Mouse (Mus musculus) v-Abl transformed pro-B cells (cell line): ENCODE data around the gene Gm21761.
"Not testable (repeated sequence)": the region's sequence is repeated elsewhere in the genome, so short reads cannot be mapped to it uniquely, and the experiment has no call there.

Source experiments
- in situ Hi-C, 2 experiments: fragments of 400-800 bp; cut with MboI; formaldehyde crosslinking; loops; one replicate each; pipeline ENCODE4 v1.15.1; 2025; ENCODE audit not compliant: unreplicated experiment in 2 of 2

Gm21761 gene

GRCm38 (mm10) chr13:119929172-119929571 is at the start of gene Gm21761:
Gm21761 (minus strand) TSS chr13:119929272.
- in situ Hi-C loops, result not testable (repeated sequence)

GRCm38 (mm10) chr13:119969163-119969562 is 40.1 kb upstream of the Gm21761 start:
- in situ Hi-C loops, result not testable (repeated sequence)

DNA sequence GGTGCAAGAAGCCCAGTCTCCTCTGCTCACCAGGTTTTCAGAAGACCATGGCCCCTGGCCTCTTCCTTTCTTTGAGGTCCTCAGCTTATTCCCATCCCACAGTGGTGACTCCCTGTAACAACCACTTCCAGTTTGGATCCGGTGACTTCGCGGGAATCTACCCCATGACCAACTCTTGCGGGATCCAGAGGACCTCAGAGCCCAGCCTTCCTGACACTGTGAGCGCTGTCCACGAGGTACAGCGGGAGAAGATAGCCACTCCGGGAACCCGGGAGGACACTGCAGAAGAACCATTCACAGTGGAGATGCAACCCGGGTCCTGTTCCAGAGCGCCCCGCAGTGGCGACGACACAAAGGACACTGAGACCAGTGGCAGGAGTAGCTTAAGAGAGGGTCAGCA is 39.1 kb upstream of the Gm21761 start:
- in situ Hi-C loops, result not testable (repeated sequence)

DNA sequence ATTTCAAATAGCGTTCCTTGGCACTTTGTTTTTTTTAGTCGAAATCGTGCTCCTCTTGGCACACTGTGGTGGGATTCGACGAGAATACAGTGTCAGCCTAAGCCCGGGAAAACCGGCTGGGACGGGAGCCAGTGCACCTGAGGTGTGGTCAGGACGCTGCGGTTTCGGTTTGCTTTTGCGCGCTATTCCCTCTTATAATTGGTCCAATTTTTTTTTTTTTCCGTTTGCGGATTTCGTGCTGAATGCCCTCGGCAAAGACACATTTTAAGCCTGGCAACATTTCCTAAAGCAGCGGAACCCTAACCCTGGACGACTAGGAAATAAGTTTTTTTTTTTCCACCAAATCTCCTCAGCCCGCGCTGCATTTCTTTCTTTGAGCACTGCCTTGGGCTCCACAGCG is 36.9 kb upstream of the Gm21761 start:
- in situ Hi-C loops, result not testable (repeated sequence)

DNA sequence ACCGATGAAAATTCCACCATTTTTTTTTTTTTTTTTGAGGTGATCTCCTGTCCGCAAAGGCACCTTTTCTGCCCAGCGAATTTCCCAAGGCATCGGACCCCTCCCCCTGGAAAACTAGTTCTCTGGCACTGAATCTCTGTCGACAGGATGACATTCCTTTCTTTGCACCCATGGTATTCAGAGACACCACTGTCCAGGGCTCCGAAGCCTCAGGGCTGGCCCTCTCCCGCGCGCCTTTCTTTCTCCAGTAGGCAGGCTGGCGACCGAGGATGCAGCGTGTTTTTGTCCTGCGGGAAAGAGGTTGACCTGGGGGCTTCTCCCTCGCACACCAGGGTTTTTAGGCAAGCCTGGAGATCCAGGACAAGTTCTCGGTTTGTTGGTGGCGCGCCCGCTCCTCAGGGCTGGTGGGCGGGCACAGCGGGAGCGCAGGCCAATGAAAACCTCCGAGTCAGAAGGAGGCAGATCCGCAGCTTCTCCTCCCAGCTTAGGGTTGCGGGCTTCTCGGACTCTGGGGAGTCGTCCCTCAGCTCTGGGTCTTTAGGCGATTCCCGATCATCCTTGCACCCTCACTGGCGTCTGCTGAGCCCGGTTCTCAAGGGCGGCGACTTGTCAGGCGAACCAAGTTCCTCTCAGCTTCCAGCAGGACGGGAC is 36.4 kb upstream of the Gm21761 start:
- in situ Hi-C loops, result not testable (repeated sequence)

DNA sequence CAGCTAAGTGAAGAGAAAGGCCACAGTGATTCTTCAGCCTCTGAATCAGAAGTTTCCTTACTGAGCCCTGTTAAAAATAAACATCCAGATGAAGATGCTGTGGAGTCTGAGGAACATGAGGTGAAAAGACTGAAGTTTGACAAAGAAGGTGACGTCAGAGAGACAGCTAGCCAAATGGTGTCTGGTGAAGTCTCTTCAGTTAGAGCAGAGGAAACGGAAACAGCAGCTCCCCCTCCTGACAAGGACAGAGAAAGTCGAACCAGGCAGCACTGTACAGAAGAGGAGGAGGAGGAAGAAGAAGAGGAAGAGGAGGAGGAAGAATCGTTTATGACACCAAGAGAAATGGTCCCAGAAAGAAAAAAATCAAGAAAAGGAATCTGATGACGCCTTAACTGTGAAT is 33.8 kb upstream of the Gm21761 start:
- in situ Hi-C loops, result not testable (repeated sequence)

- in situ Hi-C loops, result not testable (repeated sequence)
These were observed 26.5 kb upstream of the Gm21761 start for GRCm38 (mm10) chr13:119955567-119955966.

DNA sequence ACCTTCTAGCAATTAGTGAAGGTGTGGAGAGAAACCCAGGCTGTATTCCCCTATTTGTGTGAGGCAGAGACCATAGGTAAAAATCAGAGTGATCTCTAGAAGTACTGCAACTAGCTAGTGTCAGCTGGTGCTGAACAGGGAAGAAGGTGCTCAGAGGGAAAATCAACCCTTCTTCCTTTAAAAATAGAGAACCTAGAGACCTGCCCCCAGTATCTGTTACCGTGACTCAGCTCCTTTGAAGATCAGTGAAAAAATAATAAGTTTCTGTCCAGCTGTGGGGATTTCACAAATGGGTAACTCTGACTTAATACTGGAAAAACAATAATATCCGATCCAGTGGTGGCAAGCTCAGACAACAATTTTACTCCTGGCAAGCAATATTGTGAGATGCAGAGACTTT is 26.0 kb upstream of the Gm21761 start:
- in situ Hi-C loops, result not testable (repeated sequence)

DNA sequence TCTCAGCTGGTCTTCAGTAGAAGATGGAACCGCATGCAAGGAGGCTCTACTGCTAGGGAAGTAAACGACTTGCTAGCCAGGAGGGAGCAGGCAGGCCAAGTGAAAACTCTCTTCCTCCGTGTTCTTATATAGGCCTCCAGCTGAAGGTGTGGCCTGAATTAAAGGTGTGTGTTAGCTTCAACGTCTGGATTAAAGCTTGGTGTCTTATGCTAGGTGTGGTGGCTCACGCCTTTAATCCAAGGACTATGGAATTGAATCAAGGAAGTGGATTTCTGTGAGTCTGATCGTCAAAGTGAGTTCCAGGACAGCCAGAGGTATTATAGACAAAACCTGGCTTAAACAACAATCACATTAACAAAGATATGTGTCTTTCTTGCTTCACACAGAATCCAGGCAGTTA is 21.6 kb upstream of the Gm21761 start, which contains the start of gene B020031M17Rik:
Gene B020031M17Rik (minus strand): TSS at position 101 of the 400 bp plus-strand sequence.
- in situ Hi-C loops, result not testable (repeated sequence)

DNA sequence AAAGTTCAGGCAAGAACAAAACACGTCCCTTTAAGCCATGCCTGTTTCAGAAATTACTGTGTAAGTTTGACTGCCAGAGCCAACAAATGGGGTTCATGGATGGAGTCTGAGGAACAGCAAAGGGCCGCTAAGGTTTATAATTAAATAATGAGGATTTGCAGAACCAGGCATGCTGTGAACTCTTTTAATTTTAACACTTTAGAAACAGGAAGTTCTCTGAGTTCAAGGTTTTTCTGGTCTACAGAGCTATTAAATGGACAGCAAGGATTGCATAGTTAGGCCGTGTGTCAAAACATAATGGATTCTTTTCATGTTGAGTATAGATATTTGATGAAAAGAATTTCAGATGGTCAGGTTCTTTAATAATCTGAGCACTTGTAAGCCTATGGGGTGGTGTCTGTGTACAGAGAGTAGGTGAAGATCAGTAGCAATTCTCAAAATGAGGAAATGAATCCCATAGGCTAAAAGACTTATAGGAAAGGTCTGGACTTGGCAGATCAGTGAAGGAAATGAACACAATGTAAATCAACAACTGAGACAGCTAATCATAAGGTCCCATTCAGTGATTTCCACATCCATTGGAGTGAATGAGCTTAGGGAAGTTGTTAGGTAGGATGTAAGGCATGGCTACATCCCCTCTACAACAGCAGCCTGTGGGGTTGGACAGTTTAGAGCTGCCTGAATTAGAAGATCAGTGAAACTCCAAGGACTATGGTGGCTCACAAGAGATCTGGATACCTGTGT is 4.3 kb downstream of the Gm21761 start:
- in situ Hi-C loops, result not testable (repeated sequence)

- in situ Hi-C loops, result not testable (repeated sequence)
These were observed 11.9 kb downstream of the Gm21761 start for GRCm38 (mm10) chr13:119916966-119917722.

DNA sequence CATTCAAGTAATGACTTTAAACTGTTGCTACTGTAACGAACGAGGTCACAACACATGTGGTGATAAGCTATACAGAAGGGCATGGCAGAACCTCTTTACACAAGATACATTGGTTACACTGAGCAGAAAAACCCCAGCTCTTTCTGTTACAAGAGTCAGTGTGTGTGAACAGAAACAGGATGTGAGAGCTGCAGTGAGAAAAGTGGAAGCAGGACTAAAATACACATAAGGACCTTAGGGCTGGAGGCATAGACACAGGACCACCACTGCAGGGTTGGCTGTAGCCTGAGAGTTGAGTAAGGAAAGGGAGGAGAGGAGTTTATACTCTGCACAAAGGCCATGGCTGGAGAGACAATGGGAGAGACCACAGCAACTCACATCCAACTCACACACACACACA is 12.6 kb downstream of the Gm21761 start:
- in situ Hi-C loops, result not testable (repeated sequence)

GRCm38 (mm10) chr13:119898549-119898948 is 30.5 kb downstream of the Gm21761 start:
- in situ Hi-C loops, result not testable (repeated sequence)

- in situ Hi-C loops, result not testable (repeated sequence)
These were observed 34.4 kb downstream of the Gm21761 start, which contains the start of gene Tcstv1 for GRCm38 (mm10) chr13:119894685-119895084. Tcstv1 (minus strand) TSS chr13:119894785.

DNA sequence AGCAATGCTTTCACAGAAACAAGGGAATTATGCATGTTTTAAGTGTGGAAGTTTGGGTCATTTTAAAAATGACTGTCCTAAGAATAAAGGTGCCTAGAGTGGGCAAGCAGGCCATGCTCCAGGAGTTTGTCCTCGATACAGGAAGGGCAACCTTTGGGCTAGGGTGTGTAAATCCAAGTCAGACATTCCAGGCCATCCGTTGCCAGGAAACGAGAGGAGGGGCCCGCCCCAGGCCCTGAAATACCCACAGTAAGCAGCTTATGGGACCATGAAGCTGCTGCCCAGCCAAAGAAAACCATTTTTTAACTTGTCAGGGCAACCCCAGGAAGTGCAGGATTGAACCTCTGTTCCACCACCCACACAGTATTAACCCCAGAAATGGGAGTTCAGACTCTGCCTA is 42.2 kb downstream of the Gm21761 start:
- in situ Hi-C loops, result not testable (repeated sequence)

GRCm38 (mm10) chr13:119864395-119864999 is 64.6 kb downstream of the Gm21761 start:
- in situ Hi-C loops, result not testable (repeated sequence)

- in situ Hi-C loops, result not testable (repeated sequence)
These were observed 66.7 kb downstream of the Gm21761 start for GRCm38 (mm10) chr13:119862399-119862798.
